In genomic region chr5:29568848-29569377, GRCm38 (mm10) we compare ENCODE assay signal across 8 mouse cellular contexts. TPM values are rescaled to one million over a fixed set of nuclear protein-coding genes. Genes with fewer than 3 reads are reported as not detected.
DNase-seq lines count a peak whose midpoint lies in the region; ATAC-seq lines count a peak whose summit lies in the region.

Gene Ube3c (plus strand): TSS chr5:29569242.

- H3K27ac ChIP-seq in hindbrain, embryonic 11.5 days (ENCODE audit: low read depth, low read length), result peak within 1 kb of the TSS; percentile 90

- H3K4me1 ChIP-seq in hindbrain, embryonic 11.5 days (replicated peaks; ENCODE audit: control insufficient read depth, insufficient read depth, low read length), result 0 out of 2 replicates have a peak, but pooled peaks cover 3% of the 10 kb centered on the region

- peak within 1 kb of the TSS; percentile 82 for H3K9ac ChIP-seq in hindbrain, embryonic 11.5 days (ENCODE audit: low read depth, low read length)

- peak; percentile 98 for DNase-seq in Muller cell, postnatal 12 days (ENCODE audit: inconsistent ontology term)
- peak; percentile 99 for DNase-seq in cerebellum, adult 9-11 months
- DNase-seq in frontal cortex, adult 2 months (ENCODE audit: extremely low spot score in 1 of 2, low spot score in 1 of 2), result peak; percentile 98 to 99
- peak; percentile 99 for DNase-seq in hindbrain, embryonic 11.5 days (ENCODE audit: low spot score)
- DNase-seq in layer of hippocampus, postnatal 10 days (ENCODE audit: low spot score in 2 of 2), result peak; percentile 98
- peak; percentile 99 for DNase-seq in lung, postnatal 10 days
- peak; percentile 99 for DNase-seq in ovary, postnatal 36 days (ENCODE audit: low spot score)
- peak; percentile 98 for DNase-seq in thymus, postnatal 25 days

- H3K9me3 ChIP-seq in hindbrain, embryonic 11.5 days (ENCODE audit: control insufficient read depth, low read length), result no peaks in the 10 kb centered on the region

- H3K36me3 ChIP-seq in hindbrain, embryonic 11.5 days (ENCODE audit: control insufficient read depth, insufficient read depth, low read length), result no peaks in the 10 kb centered on the region

- H3K4me2 ChIP-seq in hindbrain, embryonic 11.5 days (replicated peaks; ENCODE audit: low read depth, low read length), result peak within 1 kb of the TSS; percentile 96

- WGBS in hindbrain, embryonic 11.5 days, result under 1% methylated on average over 71 of the region's 72 CpGs

- peak within 1 kb of the TSS; percentile 83 for H3K4me3 ChIP-seq in hindbrain, embryonic 11.5 days (ENCODE audit: low read depth, low read length)

- peak; percentile 96 for ATAC-seq in hindbrain, embryonic 11.5 days (ENCODE audit: low FRiP score)

- no peaks in the 10 kb centered on the region for H3K27me3 ChIP-seq in hindbrain, embryonic 11.5 days (ENCODE audit: control insufficient read depth, insufficient read depth, low read length)

RNA-seq across cellular contexts. Expression of gene Ube3c, which starts in this region (rescaled TPM):
- 37.6 and 37.9 TPM in 2 replicates for polyA plus RNA-seq in frontal cortex, adult 2 months (2012; rRNA removed)
- 31.0 and 36.4 TPM in 2 replicates for polyA plus RNA-seq in hindbrain, embryonic 11.5 days (2014; fragmentation: Nextera tagmentation; extraction: Ambion mirVana)
- total RNA-seq in layer of hippocampus, postnatal 10 days (2021), result 10 to 100 TPM; 86.7 to 90.6 TPM

Comparison
In these comparisons a context has a peak if more than half of its experiments do, and no peak if none do; other contexts are left out.
1. Peak in every context shown above with its lines: DNase-seq, ATAC-seq, H3K4me3 ChIP-seq and H3K27ac ChIP-seq.